Mouse (Mus musculus) testis, adult 2 months (tissue): ENCODE data around the gene Gm49416.

Source experiments
- CTCF ChIP-seq: fragments of 200-500 bp; IDR thresholded peaks from 2 replicates; pipeline ENCODE4 v1.5.1; 2012; ENCODE audit warnings: low read depth, mild to moderate bottlenecking, inconsistent platforms, low read length, moderate library complexity; ENCODE audit not compliant: control insufficient read depth, insufficient read depth, insufficient replicate concordance
- POLR2A ChIP-seq: fragments of 200-500 bp; IDR thresholded peaks from 2 replicates; pipeline ENCODE4 v1.6.1; 2012; ENCODE audit warnings: low read depth, mild to moderate bottlenecking, inconsistent platforms, low read length, moderate library complexity; ENCODE audit not compliant: control insufficient read depth

DNA sequence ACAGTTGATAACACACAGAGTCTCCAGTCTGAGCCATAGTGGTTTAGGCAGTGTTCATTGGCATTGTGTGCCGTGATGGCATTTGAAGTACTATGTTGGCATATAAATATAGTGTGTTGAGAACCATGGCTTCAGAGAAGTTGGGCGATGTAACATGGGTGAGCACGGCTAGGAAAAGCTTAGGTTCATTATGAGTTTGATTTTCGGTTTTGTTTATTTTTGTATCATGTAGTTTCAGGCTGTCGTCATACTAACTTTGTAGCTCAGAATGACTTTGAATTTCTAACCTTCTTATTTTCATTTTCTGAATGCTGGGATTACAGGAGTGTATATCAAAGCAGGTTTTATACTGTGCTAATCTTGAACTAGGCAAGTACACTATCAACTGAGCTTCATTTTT lies 14.7 kb downstream of the Gm49416 start:
- TF ChIP-seq CTCF (no peak), POLR2A (no peak)
